Mouse (Mus musculus) kidney, postnatal 0 days (tissue): Measurements from ENCODE around the gene Mxra8. TPM values are rescaled to one million over a fixed set of nuclear protein-coding genes. Genes with fewer than 3 reads are reported as not detected.
A peak's percentile ranks its signal among the peaks of the same experiment; 100 is the strongest.

Source experiments
- ATAC-seq: fragments of 200-750 bp; cut with Nextera tagmentation; replicated peaks from 2 replicates; pipeline ENCODE4 v1.8.0; 2017; ENCODE audit warnings: low read depth, moderate number of reproducible peaks, moderate TSS enrichment, moderate library complexity; ENCODE audit not compliant: low FRiP score
- DNase-seq: peaks from one replicate; pipeline ENCODE4 v3.0.0-alpha.2; 2016; ENCODE audit warnings: low spot score
- H3K27ac ChIP-seq: fragments of 300-500 bp; sonication (generic); 2 replicates; pipeline ENCODE4 v1.5.1; 2014; ENCODE audit warnings: mild to moderate bottlenecking
- H3K27me3 ChIP-seq: fragments of 300-500 bp; sonication (generic); 2 replicates; pipeline ENCODE4 v1.6.1; 2014; ENCODE audit warnings: low read length, mixed read lengths; ENCODE audit not compliant: insufficient read depth
- H3K36me3 ChIP-seq: fragments of 300-500 bp; sonication (generic); 2 replicates; pipeline ENCODE4 v1.6.1; 2014; ENCODE audit warnings: low read length, mixed read lengths; ENCODE audit not compliant: insufficient read depth
- H3K4me1 ChIP-seq: fragments of 300-500 bp; sonication (generic); replicated peaks from 2 replicates; pipeline ENCODE4 v1.6.1; 2014; ENCODE audit warnings: antibody characterized with exemption, low read length, mixed read lengths; ENCODE audit not compliant: insufficient read depth
- H3K4me2 ChIP-seq: fragments of 300-500 bp; sonication (generic); 2 replicates; pipeline ENCODE4 v1.6.1; 2014; ENCODE audit warnings: mild to moderate bottlenecking, low read length, moderate library complexity, mixed read lengths
- H3K4me3 ChIP-seq: fragments of 300-500 bp; sonication (generic); replicated peaks from 2 replicates; pipeline ENCODE4 v1.5.1; 2014; ENCODE audit warnings: low read depth, low read length
- H3K9ac ChIP-seq: fragments of 300-500 bp; sonication (generic); 2 replicates; pipeline ENCODE4 v1.6.1; 2014; ENCODE audit warnings: low read depth, low read length
- H3K9me3 ChIP-seq: fragments of 300-500 bp; sonication (generic); replicated peaks from 2 replicates; pipeline ENCODE4 v1.6.1; 2016; ENCODE audit warnings: low read length, inconsistent platforms, mixed read lengths
- CTCF ChIP-seq: IDR thresholded peaks from 2 replicates; pipeline ENCODE4 v1.5.1; 2016; ENCODE audit warnings: antibody characterized with exemption, low read depth, mild to moderate bottlenecking, moderate library complexity
- WGBS: fragments of 180-500 bp; shearing (Covaris S2); extraction: QIAGEN DNeasy Blood & Tissue Kit; methylation state at CpG from one replicate; pipeline ENCODE4 v1.1.7; 2014; 5-methylcytosine and 5-hydroxymethylcytosine counted together
- polyA plus RNA-seq: library from polyadenylated mRNA; unstranded; fragments of >200 nt; fragmentation: Nextera tagmentation; extraction: Ambion mirVana; gene quantifications from 2 replicates; pipeline ENCODE4 v1.2.1, GENCODE M21; 2015

Gene Mxra8
- polyA plus RNA-seq, 1 experiment from 2014 or later, result 100 TPM

GRCm38 (mm10) chr4:155847591-155848352 is 8.3 kb downstream of the Mxra8 start:
- H3K4me2 ChIP-seq, result peak overlapping the region; percentile 83
- H3K9ac ChIP-seq, result peak overlapping the region; percentile 84
- ATAC-seq (peak; percentile 47), DNase-seq (peak; percentile 48)
- 1% methylated on average over 62 of the region's 69 CpGs for WGBS
- peak overlapping the region; percentile 79 for H3K27ac ChIP-seq
- no peaks in the 10 kb centered on the region for H3K9me3 ChIP-seq
- H3K4me1 ChIP-seq, result peaks cover 17% of the 10 kb centered on the region
- H3K4me3 ChIP-seq, result peak overlapping the region; percentile 76
- H3K36me3 ChIP-seq, result peaks cover 17% of the 10 kb centered on the region; the same call in 1 of the 2 replicates
- 0 out of 2 replicates have a peak, but pooled peaks have one; percentile 14 for TF ChIP-seq CTCF
- H3K27me3 ChIP-seq, result no peaks in the 10 kb centered on the region

- H3K9me3 ChIP-seq, result no peaks in the 10 kb centered on the region
- no peak for TF ChIP-seq CTCF
- peaks cover 17% of the 10 kb centered on the region for H3K4me1 ChIP-seq
- H3K4me2 ChIP-seq, result peak overlapping the region; percentile 83
- peak overlapping the region; percentile 76 for H3K4me3 ChIP-seq
- ATAC-seq, result no peak
- WGBS, result 51% methylated on average over 7 of the region's 7 CpGs
- DNase-seq, result no peak
- H3K27me3 ChIP-seq, result no peaks in the 10 kb centered on the region
- H3K36me3 ChIP-seq, result peaks cover 10% of the 10 kb centered on the region; the same call in 1 of the 2 replicates
- peak overlapping the region; percentile 79; the same call in 1 of the 2 replicates for H3K27ac ChIP-seq
- H3K9ac ChIP-seq, result peak overlapping the region; percentile 84
These were observed 9.1 kb downstream of the Mxra8 start for GRCm38 (mm10) chr4:155848434-155849095.

DNA sequence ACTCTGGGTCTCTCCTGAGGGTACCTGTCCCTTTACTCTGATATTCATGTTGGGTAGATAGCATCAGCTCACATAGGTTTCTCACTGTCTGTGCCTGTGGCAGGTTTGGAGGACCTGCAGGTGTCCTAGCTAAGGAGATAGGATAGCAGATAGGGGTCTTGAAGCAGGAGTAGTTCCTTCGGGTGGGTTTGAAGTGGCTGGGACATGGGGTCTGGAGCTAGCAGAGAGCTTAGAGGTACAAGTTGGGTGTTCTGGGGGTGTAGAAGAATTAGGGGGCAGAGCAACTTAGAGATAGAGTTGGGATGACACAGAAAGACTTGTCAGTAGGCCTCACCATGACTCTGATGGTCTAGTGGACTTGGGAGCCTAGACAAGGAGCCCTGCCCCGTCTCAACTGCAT is 9.9 kb downstream of the Mxra8 start:
- 94% methylated on average over 2 of the region's 2 CpGs for WGBS

DNA sequence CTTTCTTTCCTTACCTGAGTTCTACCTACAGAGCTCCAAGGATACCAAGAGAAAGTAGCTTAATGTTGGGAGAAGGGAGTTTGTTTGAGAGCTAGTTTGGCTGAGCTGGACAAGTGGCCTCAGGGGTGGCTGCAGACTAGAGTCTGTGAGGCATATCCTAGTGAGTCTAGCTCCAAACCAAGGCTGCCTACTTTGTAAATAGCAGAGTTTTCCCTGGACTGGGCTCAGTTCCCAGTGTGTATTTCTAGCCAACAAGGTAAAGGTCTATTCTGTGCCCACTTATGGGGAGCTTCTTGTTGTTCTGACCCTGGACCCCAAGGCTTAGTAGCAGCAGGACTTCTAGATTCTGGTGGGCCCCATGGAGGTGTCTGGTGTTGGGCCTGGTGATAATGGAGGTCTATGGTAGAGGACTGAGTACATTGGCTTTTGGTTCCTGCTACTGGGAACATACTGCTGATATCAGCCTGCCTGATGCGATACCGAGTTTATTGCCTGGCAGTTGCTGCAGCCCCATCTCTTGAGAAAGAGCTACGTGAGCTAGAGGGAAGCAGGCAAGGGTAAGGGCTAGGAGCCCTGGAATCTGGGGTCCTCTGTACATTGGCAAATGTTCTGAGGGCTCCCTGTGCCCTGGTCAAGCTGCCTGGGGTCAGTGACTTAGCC is 10.4 kb downstream of the Mxra8 start:
- ATAC-seq, result no peak
- Histone ChIP-seq H3K27me3 (no peaks in the 10 kb centered on the region), H3K9ac (no peak overlapping the region), H3K4me2 (no peak overlapping the region), H3K36me3 (peaks cover 14% of the 10 kb centered on the region; the same call in 1 of the 2 replicates), H3K4me1 (peaks cover 17% of the 10 kb centered on the region), H3K9me3 (no peaks in the 10 kb centered on the region), H3K4me3 (no peak overlapping the region), H3K27ac (no peak overlapping the region)
- no peak for DNase-seq
- no peak for TF ChIP-seq CTCF
- WGBS, result 90% methylated on average over 3 of the region's 3 CpGs

More for the DNA sequence above, 9.9 kb downstream of the Mxra8 start:
- Histone ChIP-seq H3K27me3 (no peaks in the 10 kb centered on the region), H3K9me3 (no peaks in the 10 kb centered on the region), H3K36me3 (peaks cover 9% of the 10 kb centered on the region; the same call in 1 of the 2 replicates), H3K9ac (no peak overlapping the region), H3K4me3 (no peak overlapping the region), H3K4me1 (peaks cover 17% of the 10 kb centered on the region), H3K4me2 (no peak overlapping the region), H3K27ac (no peak overlapping the region)
- no peak for TF ChIP-seq CTCF
- ATAC-seq, result no peak
- no peak for DNase-seq

DNA sequence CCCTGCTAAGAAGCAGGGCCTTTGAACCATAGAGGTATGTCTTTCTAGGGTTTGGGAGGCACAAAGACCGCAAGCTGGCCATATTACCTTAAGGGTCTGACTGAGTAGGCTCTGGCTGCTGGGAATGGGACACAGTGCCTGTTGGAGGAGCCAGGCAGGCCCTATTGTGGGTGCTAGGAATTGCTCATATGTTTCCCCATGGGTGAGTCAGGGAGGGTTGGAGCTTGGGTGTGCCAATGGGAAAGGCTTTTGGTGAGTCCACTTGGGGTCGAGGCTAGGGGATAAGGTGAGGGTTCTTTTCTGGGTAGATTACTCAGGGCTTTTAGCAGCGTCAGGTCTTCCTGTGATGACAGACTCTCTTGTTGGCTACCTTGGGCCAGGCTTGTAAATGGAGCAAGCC is 11.9 kb downstream of the Mxra8 start:
- Histone ChIP-seq H3K4me1 (peaks cover 17% of the 10 kb centered on the region), H3K27me3 (no peaks in the 10 kb centered on the region), H3K36me3 (peaks cover 28% of the 10 kb centered on the region), H3K9ac (no peak overlapping the region), H3K9me3 (no peaks in the 10 kb centered on the region), H3K27ac (no peak overlapping the region), H3K4me3 (no peak overlapping the region), H3K4me2 (no peak overlapping the region)
- no peak for TF ChIP-seq CTCF
- ATAC-seq (no peak), DNase-seq (no peak)
- 87% methylated on average over 3 of the region's 3 CpGs for WGBS

GRCm38 (mm10) chr4:155851951-155852411 is 12.5 kb downstream of the Mxra8 start:
- Histone ChIP-seq H3K9ac (no peak overlapping the region), H3K27me3 (no peaks in the 10 kb centered on the region), H3K4me1 (peaks cover 12% of the 10 kb centered on the region), H3K4me3 (no peak overlapping the region), H3K4me2 (no peak overlapping the region), H3K9me3 (no peaks in the 10 kb centered on the region), H3K27ac (no peak overlapping the region), H3K36me3 (peaks cover 34% of the 10 kb centered on the region)
- no peak for TF ChIP-seq CTCF
- DNase-seq (no peak), ATAC-seq (no peak)
- 73% methylated on average over 2 of the region's 2 CpGs for WGBS
